Mouse (Mus musculus): ENCODE measurements around the gene Prss36.
"Not testable (repeated sequence)": the region's sequence is repeated elsewhere in the genome, so short reads cannot be mapped to it uniquely, and the experiment has no call there.

Prss36 gene

GRCm38 (mm10) chr7:127946470-127947023, at the start of gene Prss36:
TSS of gene Prss36 (minus strand) at chr7:127946725.
- peak; percentile 84 for DNase-seq

DNA sequence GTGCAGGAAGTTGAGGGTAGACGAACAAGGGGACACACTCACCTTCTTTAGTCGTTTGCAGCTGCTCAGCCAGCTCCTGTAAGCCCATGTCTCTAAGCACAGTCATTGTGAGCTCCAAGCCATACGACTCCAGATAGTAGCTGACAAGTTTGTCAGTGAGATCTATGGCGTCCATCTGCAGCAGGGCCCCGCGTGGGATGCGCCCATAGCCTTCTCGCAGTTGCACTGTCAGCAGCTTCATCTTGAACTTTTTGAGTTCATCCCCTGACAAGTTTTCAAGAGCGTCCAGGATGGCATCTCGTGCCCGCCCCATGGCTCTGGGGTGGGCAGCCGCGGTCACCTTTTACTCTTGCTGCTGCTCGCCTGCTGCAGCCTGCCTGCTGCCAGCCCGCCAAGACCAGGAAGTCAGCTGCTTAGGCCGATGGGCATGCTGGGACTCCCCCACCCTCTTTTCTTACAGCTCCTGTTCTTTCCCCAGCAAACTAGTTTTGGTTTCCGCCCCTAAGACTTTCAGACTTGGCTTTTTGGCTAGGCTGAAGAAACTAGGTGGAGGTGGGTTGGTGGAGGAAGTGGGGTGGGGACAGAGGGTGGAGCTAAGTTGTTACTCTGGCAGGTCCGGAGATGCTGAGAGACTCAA, 46.9 kb upstream of the Prss36 start, which contains the start of gene Pycard:
Gene Pycard (minus strand): TSS at position 527 of the 637 bp plus-strand sequence.
- DNase-seq: peak; percentile 97

DNA sequence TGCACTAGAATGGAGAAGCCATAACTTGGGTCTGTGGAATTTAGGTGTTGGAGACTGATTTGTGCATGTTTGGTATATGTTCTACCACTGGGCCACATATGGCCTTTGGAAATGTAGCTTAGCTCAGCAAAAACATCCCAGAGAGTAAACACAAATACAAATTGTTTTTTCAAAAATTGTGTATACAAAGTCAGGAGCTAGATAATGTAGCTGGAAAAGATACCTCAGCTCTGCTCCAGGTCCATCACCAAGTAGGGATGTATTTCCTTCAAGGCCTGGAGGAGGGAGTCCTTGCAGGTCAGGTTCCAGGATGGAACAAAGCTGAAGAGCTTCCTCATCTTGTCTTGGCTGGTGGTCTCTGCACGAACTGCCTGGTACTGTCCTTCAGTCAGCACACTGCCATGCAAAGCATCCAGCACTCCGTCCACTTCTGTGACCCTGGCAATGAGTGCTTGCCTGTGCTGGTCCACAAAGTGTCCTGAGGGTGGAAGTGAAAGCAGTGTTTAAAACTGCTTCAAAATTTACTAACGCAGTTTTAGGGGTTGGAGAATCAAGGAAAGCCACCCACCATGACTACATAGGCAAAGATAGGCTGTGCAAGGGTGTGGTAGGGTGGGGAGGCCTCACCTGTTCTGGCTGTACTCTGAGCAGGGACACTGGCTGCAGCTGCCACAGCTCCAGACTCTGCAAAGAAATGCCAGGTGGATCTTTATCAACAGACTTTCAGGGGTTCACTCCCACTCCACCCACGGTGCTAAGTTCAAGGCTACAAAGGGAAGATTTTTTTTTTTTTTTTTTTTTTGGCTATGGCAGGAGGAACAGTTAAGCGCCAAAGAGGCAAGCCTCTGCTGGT, 46.2 kb upstream of the Prss36 start:
- DNase-seq: peak; percentile 89

- peak; percentile 93 for DNase-seq
These were observed 45.3 kb upstream of the Prss36 start for GRCm38 (mm10) chr7:127991643-127992487.

DNA sequence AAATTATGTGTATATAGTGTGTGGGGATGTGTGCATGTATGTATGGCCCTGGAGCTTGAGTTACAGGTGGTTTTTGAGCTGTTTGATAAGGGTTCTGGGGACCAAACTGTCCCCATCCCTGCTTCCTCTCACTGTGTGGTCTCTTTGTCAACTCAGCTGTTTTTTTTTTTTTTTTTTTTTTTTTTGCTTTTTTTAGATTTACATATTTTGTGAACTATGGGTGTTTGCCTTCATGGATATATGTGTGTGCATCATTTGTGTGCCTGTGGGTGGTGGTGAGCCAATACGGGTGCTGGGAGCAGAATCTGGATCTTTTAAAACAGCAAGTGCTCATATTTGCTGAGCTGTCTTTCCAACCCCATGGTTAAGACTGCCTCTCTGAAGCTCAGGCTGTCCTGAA, 42.4 kb upstream of the Prss36 start:
- DNase-seq: no peak

DNA sequence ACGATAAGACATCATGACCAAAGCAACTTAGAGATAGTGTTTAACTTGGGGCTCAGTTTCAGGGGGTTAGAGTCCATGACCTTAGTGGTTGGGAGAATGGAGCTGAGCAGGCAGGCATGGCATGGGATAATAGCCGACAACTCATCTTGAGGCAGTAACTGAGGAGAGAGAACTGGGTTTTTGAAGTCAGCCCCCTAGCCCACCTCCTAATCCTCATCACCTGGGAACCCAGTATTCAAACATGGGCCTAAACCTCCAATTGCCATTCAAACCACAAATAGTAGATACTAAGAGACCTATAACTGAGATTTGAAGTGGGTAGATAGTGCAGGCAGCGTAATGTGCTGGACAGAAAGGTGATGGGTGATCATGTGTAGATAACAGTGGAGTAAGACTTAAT, 34.1 kb upstream of the Prss36 start:
- DNase-seq: no peak

- DNase-seq: no peak
These were observed 32.3 kb upstream of the Prss36 start for GRCm38 (mm10) chr7:127978856-127979255.

GRCm38 (mm10) chr7:127974413-127974930, 27.9 kb upstream of the Prss36 start:
- DNase-seq: peak; percentile 94

DNA sequence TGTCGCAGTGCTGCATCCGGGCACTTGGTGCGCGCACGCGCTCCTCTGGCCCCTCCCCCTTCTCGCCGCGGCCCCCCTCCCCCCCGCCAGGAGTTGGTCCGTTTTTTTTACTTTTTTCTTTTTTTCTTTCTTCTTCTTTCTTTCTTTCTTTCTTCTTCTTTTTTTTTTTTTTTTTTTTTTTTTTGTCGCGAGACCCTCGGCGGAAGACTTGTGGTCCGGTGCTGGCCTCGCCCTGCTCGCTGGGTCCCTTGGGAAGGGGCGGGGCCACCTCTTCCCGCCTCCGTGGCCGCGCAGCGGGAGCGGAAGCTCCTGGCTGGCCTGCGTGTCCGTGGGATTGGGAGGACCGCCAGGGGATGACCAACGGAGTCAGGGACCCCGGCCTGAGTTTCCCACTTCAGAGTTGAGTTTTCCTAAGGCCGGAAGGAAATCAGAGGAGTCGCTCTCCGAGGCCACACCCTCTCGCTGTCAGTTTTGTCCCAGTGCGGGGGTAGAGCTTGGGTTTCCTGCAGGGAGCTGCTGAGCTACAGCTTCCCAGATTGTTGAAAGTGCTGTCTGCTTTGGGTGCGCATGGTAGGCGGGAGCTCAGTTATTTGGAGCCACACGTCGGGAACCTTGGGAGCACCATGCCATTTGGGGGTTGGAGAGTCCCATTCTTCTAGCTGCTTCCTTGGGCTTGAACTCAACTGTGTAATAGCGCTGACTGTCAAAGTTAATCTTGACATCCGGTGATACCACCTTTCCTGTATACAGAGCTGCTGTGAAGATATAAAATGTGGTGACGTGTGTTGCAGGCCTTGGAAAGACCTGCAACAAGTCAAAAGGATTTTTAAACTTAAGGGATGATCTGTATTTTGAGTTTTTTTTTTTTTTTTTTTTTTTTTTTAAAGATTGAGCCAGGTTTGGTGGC, 21.6 kb upstream of the Prss36 start:
- DNase-seq: peak; percentile 99

- peak; percentile 100 for DNase-seq
These were observed 20.7 kb upstream of the Prss36 start, which contains the start of gene Fus for GRCm38 (mm10) chr7:127967004-127967921. TSS of gene Fus (plus strand) at chr7:127967457.

DNA sequence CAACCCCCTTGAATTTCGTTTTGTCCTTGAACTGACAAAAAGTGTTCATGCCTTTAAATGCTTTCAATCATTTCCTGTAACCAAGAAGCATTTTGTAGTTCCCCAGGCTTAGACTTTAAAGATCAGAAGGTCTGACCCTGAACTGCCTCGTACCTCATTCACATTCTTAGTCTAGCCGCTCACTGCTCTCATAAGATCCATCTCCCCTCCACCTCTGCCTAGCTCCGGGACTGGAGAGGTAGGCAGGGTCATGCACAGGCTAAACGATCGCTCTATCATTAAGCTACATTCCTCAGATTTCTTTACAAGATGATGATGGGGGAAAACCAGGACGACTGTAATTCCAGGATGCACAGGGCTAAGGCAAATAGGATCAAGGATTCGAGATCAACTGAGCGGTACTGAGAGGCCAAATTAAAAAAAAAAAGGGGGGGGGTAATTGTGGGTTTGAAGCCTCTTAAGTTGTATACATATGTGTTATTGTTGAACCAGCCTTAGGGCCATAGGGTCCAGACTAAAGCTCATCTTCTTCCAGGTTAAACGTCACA, 19.9 kb upstream of the Prss36 start:
- peak; percentile 89 for DNase-seq

DNA sequence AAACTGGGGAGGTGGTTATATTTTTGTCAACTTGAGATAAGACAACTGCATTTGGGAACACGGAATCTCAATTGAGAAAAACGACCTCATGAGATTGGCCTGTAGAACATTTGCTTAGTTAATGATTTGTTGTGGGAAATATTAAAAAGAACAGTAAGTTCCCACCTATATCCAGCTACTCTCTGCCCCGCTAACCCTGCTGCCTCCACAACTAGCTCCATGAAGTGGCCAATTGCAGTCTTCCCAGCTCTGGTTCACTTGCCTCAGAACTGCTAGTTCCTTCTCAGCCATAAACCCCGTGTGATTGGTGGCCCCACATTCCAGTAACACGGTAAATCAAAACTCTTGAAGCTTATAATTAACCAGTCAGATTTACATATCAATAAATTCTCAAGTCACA, 12.8 kb upstream of the Prss36 start:
- peak; percentile 60 for DNase-seq

DNA sequence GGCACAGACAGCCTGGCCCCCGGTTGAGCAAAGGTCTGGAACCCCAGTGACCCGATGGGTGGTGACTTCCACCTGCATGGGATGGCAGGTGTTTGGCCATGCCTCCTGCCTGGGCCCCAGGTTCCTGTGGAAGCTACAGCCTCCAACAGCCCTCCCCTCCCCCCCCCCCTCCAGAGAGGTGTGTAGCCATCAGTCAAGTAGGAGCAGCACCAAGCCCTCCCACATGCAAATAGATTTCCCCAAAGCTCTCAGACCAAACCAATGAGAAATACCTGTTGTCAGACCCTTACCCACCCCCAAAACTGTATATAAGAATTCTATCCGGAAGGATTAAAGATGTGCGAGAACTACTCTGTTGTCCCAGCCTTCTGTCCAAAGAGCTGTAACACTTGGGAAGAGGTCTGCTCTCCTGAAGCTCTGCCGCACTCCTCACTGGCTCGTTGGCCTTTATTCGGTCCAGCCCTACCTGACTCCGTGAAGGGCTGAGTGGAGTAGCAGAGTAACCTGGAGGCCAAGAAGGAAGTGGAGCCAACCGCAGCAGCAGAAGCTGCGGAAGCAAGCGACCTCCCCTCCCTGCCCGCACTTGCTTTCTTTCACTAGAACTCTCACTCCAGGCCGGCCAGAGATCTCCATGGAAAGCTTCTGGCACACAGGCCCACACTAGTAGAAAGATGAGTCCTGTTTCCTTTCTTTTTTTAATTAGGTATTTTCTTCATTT, 6.5 kb upstream of the Prss36 start:
- DNase-seq: peak; percentile 52

GRCm38 (mm10) chr7:127944614-127945013, 1.9 kb downstream of the Prss36 start:
- DNase-seq: no peak

DNA sequence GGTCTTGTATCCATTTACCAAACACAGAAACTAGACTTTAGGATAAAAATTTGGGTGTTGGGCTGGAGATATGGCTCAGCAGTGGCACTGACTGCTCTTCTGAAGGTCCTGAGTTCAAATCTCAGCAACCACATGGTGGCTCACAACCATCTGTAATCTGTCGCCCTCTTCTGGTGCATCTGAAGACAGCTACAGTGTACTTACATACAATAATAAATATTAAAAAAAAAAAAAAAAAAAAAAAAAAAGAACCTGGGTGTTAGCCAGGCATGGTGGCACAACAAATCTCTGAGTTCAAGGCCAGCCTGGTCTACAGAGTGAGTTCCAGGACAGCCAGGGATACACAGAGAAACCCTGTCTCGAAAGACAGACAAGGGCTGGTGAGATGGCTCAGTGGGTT, 4.4 kb downstream of the Prss36 start:
- not testable (repeated sequence) for DNase-seq

GRCm38 (mm10) chr7:127936216-127936884, 10.2 kb downstream of the Prss36 start:
- DNase-seq: peak; percentile 93

DNA sequence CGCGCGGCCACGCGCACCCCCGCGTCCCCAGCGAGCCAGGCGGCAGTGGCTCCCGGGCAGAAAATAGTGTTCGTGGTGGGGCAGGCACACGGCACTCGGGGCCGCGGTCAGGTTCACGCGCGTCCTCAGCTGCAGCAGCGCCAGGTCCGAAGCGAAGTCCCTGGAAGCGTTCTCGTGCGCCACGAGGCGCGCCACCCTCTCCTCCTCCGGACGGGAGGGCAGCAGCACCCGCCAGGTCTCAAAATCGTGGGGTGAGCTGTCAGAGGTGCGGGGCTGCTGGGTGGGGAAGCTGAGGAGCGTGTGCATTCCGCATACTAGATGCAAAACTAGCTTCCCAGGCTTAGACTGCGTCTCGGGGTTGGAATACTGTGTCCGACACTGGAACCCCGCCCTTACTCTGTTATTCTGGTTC, 10.8 kb downstream of the Prss36 start:
- DNase-seq: no peak

- peak; percentile 100 for DNase-seq
These were observed 11.3 kb downstream of the Prss36 start for GRCm38 (mm10) chr7:127935028-127935722.

All from heart, adult 11 months (tissue).